Mouse (Mus musculus) effector memory CD4-positive, alpha-beta T cell, adult 5 months (primary cell): ENCODE measurements around the gene Kif17. TPM values are rescaled to one million over a fixed set of nuclear protein-coding genes. Genes with fewer than 3 reads are reported as not detected.

Experiments
- polyA plus RNA-seq: library from polyadenylated mRNA; unstranded; fragments of 100-300 nt; shearing (Covaris generic); gene quantifications from one replicate; pipeline ENCODE4 v1.2.1, GENCODE M21; 2017

The Kif17 gene
- not detected for polyA plus RNA-seq

GRCm38 (mm10) chr4:138250088-138250960 lies at the start of gene Kif17, which contains the start of gene Sh2d5:
TSS of gene Kif17 (plus strand) at chr4:138250435.
TSS of gene Sh2d5 (plus strand) at chr4:138250403.

GRCm38 (mm10) chr4:138216200-138216890 lies 33.9 kb upstream of the Kif17 start, which contains the start of gene Hp1bp3:
TSS of gene Hp1bp3 (plus strand) at chr4:138216296.

GRCm38 (mm10) chr4:138304340-138305104 lies 54.3 kb downstream of the Kif17 start, which contains the start of gene Ddost:
TSS of gene Ddost (plus strand) at chr4:138304730.

GRCm38 (mm10) chr4:138326077-138326695 lies 76.0 kb downstream of the Kif17 start, which contains the start of gene Pink1:
TSS of gene Pink1 (minus strand) at chr4:138326307.

Other genes with a start within 250 kb of the Kif17 start
- gene Hp1bp3, start 34.1 kb upstream of the Kif17 start, polyA plus RNA-seq: 177 TPM
- gene Sh2d5, start within 50 bp of the Kif17 start, polyA plus RNA-seq: 0.17 TPM
- 137 TPM for gene Ddost, start 54.3 kb downstream of the Kif17 start, polyA plus RNA-seq
- 150 TPM for gene Pink1, start 75.9 kb downstream of the Kif17 start, polyA plus RNA-seq
- gene Cda, start 117.6 kb downstream of the Kif17 start, polyA plus RNA-seq: not detected
- not detected for gene Fam43b, start 146.1 kb downstream of the Kif17 start, polyA plus RNA-seq
- gene Mul1, start 184.2 kb downstream of the Kif17 start, polyA plus RNA-seq: 16.8 TPM
- 2.2 TPM for gene Camk2n1, start 203.9 kb downstream of the Kif17 start, polyA plus RNA-seq